Comparison of ENCODE assay signal across 13 mouse cellular contexts in genomic region chr3:152507900-152508299, GRCm38 (mm10).
"Had no signal": no experiment of that assay in that cellular context is flagged by ENCODE, and none has a peak within 500 bp of the region (broad histone marks: within the 10 kb centered on the region; RNA-seq: fewer than 3 reads in every experiment).

No protein-coding gene starts in this region.

- H3K27me3 ChIP-seq: limb, embryonic 15.5 days; liver, embryonic 12.5 days; neural tube, embryonic 13.5 days had no signal

- H3K4me3 ChIP-seq: left cerebral cortex, adult 2 months; limb, embryonic 15.5 days; liver, embryonic 12.5 days; megakaryocyte, embryonic 14.5 days; neural tube, embryonic 13.5 days had no signal

- DNase-seq: kidney, postnatal 10 days; kidney, postnatal 4 days; lung, embryonic 14.5 days; lung, postnatal 10 days; lung, postnatal 4 days; right cerebral cortex, adult 18-20 months; right cerebral cortex, postnatal 25 days; thymus, postnatal 36 days had no signal

- H3K36me3 ChIP-seq: limb, embryonic 15.5 days; liver, embryonic 12.5 days; neural tube, embryonic 13.5 days had no signal

- H3K27ac ChIP-seq: left cerebral cortex, adult 2 months; limb, embryonic 15.5 days; liver, embryonic 12.5 days; neural tube, embryonic 13.5 days had no signal
